Mouse (Mus musculus) midbrain, embryonic 13.5 days (tissue): ENCODE measurements around the gene Anapc16. TPM values are rescaled to one million over a fixed set of nuclear protein-coding genes. Genes with fewer than 3 reads are reported as not detected.

Experiments
- ATAC-seq: fragments of 200-750 bp; cut with Nextera tagmentation; 2 replicates; pipeline ENCODE4 v1.8.0; 2017; ENCODE audit warnings: mild to moderate bottlenecking, moderate TSS enrichment, moderate library complexity
- H3K27ac ChIP-seq: fragments of 300-500 bp; sonication (generic); 2 replicates; pipeline ENCODE4 v1.5.1; 2015; ENCODE audit warnings: inconsistent platforms, mild to moderate bottlenecking, moderate library complexity
- H3K27me3 ChIP-seq: fragments of 300-500 bp; sonication (generic); 2 replicates; pipeline ENCODE4 v1.6.1; 2015; ENCODE audit warnings: mild to moderate bottlenecking, inconsistent platforms
- H3K36me3 ChIP-seq: fragments of 300-500 bp; sonication (generic); 2 replicates; pipeline ENCODE4 v1.6.1; 2015; ENCODE audit warnings: mild to moderate bottlenecking, inconsistent platforms
- H3K4me1 ChIP-seq: fragments of 300-500 bp; sonication (generic); replicated peaks from 2 replicates; pipeline ENCODE4 v1.6.1; 2015; ENCODE audit warnings: inconsistent platforms
- H3K4me2 ChIP-seq: fragments of 300-500 bp; sonication (generic); replicated peaks from 2 replicates; pipeline ENCODE4 v1.6.1; 2015; ENCODE audit warnings: moderate library complexity, mild to moderate bottlenecking, inconsistent platforms
- H3K4me3 ChIP-seq: fragments of 300-500 bp; sonication (generic); replicated peaks from 2 replicates; pipeline ENCODE4 v1.5.1; 2015; ENCODE audit warnings: mild to moderate bottlenecking, inconsistent platforms
- H3K9ac ChIP-seq: fragments of 300-500 bp; sonication (generic); replicated peaks from 2 replicates; pipeline ENCODE4 v1.6.1; 2015; ENCODE audit warnings: mild to moderate bottlenecking, inconsistent platforms
- H3K9me3 ChIP-seq: fragments of 300-500 bp; sonication (generic); 2 replicates; pipeline ENCODE4 v1.6.1; 2016; ENCODE audit warnings: mild to moderate bottlenecking, inconsistent platforms
- WGBS: fragments of 180-500 bp; shearing (Covaris S2); methylation state at CpG from one replicate; pipeline ENCODE4 v1.1.7; 2015; 5-methylcytosine and 5-hydroxymethylcytosine counted together
- polyA plus RNA-seq: library from polyadenylated mRNA; unstranded; fragments of >200 nt; fragmentation: Nextera tagmentation; extraction: Ambion mirVana; gene quantifications from 2 replicates; pipeline ENCODE4 v1.2.1, GENCODE M21; 2015

Gene Anapc16
- polyA plus RNA-seq, result 121 TPM in 2 replicates

DNA sequence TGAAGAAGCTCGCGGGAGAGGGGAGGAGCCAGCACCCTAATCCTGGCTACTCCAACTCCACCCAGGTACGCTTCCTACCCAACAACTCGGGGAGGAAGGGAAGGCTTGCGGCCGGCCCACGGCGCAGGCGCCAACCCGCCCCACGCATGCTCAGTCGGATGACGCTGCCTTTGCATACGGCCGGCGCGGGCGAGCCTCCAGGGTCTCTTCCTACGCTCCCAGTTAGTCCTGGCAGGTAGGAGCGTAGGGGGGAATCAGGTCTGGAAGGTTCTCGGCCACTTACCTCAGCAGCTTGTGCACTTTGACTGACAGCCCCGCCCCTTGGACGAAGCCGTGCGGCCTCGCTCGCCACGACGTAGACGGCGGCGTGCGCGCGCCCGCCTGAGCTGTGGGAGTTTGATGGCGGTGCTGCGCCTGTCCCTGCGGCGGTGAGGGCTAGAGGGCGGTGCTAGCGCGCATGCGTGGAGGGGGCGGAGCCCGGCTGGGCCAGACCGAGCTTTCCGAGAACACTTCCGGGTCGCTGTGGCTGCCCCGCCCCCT is at the start of gene Anapc16, which contains the start of gene Ascc1:
Gene Anapc16, minus strand, starts transcription at position 463 of the 540 bp plus-strand sequence.
Gene Ascc1, plus strand, starts transcription at position 133 of the 540 bp plus-strand sequence.
- Histone ChIP-seq H3K4me2 (peak within 1 kb of the TSS; percentile 65), H3K9ac (peak within 1 kb of the TSS; percentile 70)

GRCm38 (mm10) chr10:60050581-60050980 is 47.6 kb upstream of the Anapc16 start:
- 94% methylated on average over 10 of the region's 10 CpGs for WGBS

More for the DNA sequence above, at the start of gene Anapc16, which contains the start of gene Ascc1:
- H3K4me3 ChIP-seq, result peak within 1 kb of the TSS; percentile 61
- H3K9me3 ChIP-seq, result no peaks in the 10 kb centered on the region
- H3K36me3 ChIP-seq, result peaks cover 14% of the 10 kb centered on the region; the same call in 1 of the 2 replicates
- H3K4me1 ChIP-seq, result peaks cover 22% of the 10 kb centered on the region
- under 1% methylated on average over 51 of the region's 51 CpGs for WGBS
- peak within 1 kb of the TSS; percentile 97 for H3K27ac ChIP-seq
- H3K27me3 ChIP-seq, result no peaks in the 10 kb centered on the region
- peak; percentile 96 for ATAC-seq

DNA sequence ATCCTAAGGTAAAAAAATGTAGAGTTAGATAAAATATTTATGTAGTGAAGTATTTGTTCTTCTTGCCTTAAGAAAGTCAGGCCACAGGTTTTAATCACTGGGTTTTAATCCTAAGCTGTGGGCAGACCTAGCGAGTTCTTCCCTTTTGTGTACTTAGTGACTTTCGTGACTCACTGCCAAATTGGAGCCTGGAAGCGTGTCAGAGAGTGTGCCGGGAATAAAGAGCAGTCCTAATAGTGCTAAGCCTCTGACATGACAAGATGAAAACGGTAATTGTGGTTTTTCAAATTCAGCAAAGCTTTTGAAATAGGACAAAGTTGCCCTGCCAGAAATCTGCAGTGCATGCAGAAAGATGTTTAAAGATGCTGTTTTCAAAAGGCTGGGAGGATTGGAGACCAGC is 43.8 kb upstream of the Anapc16 start:
- no peak overlapping the region for H3K27ac ChIP-seq
- no peak overlapping the region for H3K4me2 ChIP-seq
- 0 out of 2 replicates have a peak, but pooled peaks cover 5% of the 10 kb centered on the region for H3K36me3 ChIP-seq
- no peak for ATAC-seq
- no peak overlapping the region for H3K4me3 ChIP-seq
- H3K9me3 ChIP-seq, result no peaks in the 10 kb centered on the region
- 17% methylated on average over 5 of the region's 5 CpGs for WGBS
- H3K27me3 ChIP-seq, result peaks cover 19% of the 10 kb centered on the region
- no peak overlapping the region for H3K9ac ChIP-seq
- H3K4me1 ChIP-seq, result peaks cover 6% of the 10 kb centered on the region

More at GRCm38 (mm10) chr10:60050581-60050980, 47.6 kb upstream of the Anapc16 start:
- no peak overlapping the region for H3K4me2 ChIP-seq
- no peak overlapping the region for H3K9ac ChIP-seq
- 0 out of 2 replicates have a peak, but pooled peaks cover 5% of the 10 kb centered on the region for H3K36me3 ChIP-seq
- no peak overlapping the region for H3K4me3 ChIP-seq
- no peak for ATAC-seq
- H3K27me3 ChIP-seq, result peaks cover 6% of the 10 kb centered on the region; the same call in 1 of the 2 replicates
- no peak overlapping the region for H3K27ac ChIP-seq
- peaks cover 6% of the 10 kb centered on the region for H3K4me1 ChIP-seq
- no peaks in the 10 kb centered on the region for H3K9me3 ChIP-seq

GRCm38 (mm10) chr10:60042350-60042922 is 39.5 kb upstream of the Anapc16 start:
- Histone ChIP-seq H3K36me3 (no peaks in the 10 kb centered on the region), H3K27me3 (peaks cover 12% of the 10 kb centered on the region), H3K9ac (no peak overlapping the region), H3K4me1 (peaks cover 2% of the 10 kb centered on the region), H3K4me2 (no peak overlapping the region), H3K4me3 (no peak overlapping the region), H3K27ac (no peak overlapping the region), H3K9me3 (no peaks in the 10 kb centered on the region)
- WGBS, result 94% methylated on average over 8 of the region's 8 CpGs
- no peak for ATAC-seq

GRCm38 (mm10) chr10:60035744-60036143 is 32.8 kb upstream of the Anapc16 start:
- 86% methylated on average over 4 of the region's 4 CpGs for WGBS

DNA sequence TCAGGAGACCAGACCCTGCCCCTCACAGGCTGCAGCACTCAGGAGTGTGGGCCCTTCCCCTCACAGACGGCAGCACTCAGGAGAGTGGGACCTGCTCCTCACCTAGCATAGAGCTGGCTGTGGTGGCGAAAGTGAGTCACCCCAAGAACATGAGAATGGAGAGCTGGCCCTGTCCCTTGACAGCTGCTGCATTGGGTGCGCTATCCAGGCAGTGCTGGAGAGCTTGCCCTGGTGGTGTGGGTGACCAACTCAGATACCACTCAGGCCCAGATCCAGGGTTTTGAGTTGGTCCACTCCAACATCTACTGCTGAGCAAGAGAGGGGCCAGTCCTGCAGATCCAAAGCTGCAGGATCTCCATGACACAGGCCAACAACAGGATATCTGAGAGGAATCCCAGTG is 31.7 kb upstream of the Anapc16 start:
- no peak overlapping the region for H3K4me3 ChIP-seq
- no peak overlapping the region for H3K9ac ChIP-seq
- H3K4me1 ChIP-seq, result peaks cover 18% of the 10 kb centered on the region
- 86% methylated on average over 3 of the region's 3 CpGs for WGBS
- H3K27ac ChIP-seq, result no peak overlapping the region
- 0 out of 2 replicates have a peak, but pooled peaks have one; percentile 40 for ATAC-seq
- H3K9me3 ChIP-seq, result no peaks in the 10 kb centered on the region
- no peaks in the 10 kb centered on the region for H3K27me3 ChIP-seq
- H3K4me2 ChIP-seq, result no peak overlapping the region
- no peaks in the 10 kb centered on the region for H3K36me3 ChIP-seq

More at GRCm38 (mm10) chr10:60035744-60036143, 32.8 kb upstream of the Anapc16 start:
- no peaks in the 10 kb centered on the region for H3K36me3 ChIP-seq
- H3K4me2 ChIP-seq, result no peak overlapping the region
- H3K4me3 ChIP-seq, result no peak overlapping the region
- H3K27me3 ChIP-seq, result no peaks in the 10 kb centered on the region
- no peak for ATAC-seq
- peaks cover 18% of the 10 kb centered on the region for H3K4me1 ChIP-seq
- no peak overlapping the region for H3K9ac ChIP-seq
- H3K9me3 ChIP-seq, result no peaks in the 10 kb centered on the region
- H3K27ac ChIP-seq, result no peak overlapping the region

DNA sequence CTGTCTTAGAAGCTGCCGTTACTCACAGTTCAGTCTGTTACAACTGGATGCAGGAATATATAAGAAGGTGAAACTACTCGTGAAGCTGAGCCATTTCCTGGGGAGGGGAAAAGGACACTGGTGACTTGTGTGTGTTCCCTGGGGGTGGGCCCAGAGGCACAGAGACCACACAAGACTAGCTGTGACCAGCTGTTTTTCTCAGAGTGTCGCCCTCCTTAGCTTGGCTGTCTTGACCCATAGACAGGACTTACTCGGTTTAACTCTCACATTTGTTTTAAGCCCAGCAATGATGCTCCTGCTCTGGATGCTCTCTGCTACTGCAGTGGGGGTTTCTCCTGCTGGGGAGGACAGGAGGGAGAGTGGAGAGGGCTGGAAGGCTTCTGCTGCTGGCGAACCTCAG is 30.1 kb upstream of the Anapc16 start:
- ATAC-seq, result no peak
- Histone ChIP-seq H3K27ac (peak overlapping the region; percentile 51; the same call in 1 of the 2 replicates), H3K4me3 (no peak overlapping the region), H3K9me3 (no peaks in the 10 kb centered on the region), H3K9ac (no peak overlapping the region), H3K36me3 (no peaks in the 10 kb centered on the region), H3K4me2 (no peak overlapping the region), H3K27me3 (no peaks in the 10 kb centered on the region), H3K4me1 (peaks cover 18% of the 10 kb centered on the region)
- 38% methylated on average over 5 of the region's 5 CpGs for WGBS

DNA sequence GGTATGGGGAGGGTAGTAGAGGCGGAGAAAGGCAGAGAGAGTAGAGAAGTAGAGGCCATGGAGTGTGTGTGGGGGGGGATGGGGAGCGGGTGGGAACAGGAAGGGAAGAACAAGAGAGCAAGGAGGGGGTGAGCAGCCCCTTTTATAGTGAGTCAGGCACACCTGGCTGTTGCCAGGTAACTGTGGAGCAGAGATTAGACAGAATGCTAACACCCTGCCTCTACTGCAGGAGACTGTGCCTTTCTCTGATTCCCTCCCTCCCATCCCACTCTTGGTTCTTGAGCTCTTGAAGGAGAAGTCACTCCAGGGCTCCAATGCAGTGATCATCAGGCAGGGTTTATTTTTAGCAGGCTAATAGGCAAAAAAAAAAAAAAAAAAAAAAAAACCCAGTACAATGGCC is 29.7 kb upstream of the Anapc16 start:
- peaks cover 22% of the 10 kb centered on the region for H3K4me1 ChIP-seq
- H3K4me2 ChIP-seq, result no peak overlapping the region
- peak overlapping the region; percentile 17; the same call in 1 of the 2 replicates for H3K27ac ChIP-seq
- peak; percentile 49 for ATAC-seq
- H3K9ac ChIP-seq, result no peak overlapping the region
- H3K9me3 ChIP-seq, result no peaks in the 10 kb centered on the region
- 51% methylated on average over 2 of the region's 2 CpGs for WGBS
- no peak overlapping the region for H3K4me3 ChIP-seq
- no peaks in the 10 kb centered on the region for H3K36me3 ChIP-seq
- H3K27me3 ChIP-seq, result no peaks in the 10 kb centered on the region

- H3K9ac ChIP-seq, result 0 out of 2 replicates have a peak overlapping the region, but pooled peaks have one; percentile 12
- no peak overlapping the region for H3K4me3 ChIP-seq
- H3K4me2 ChIP-seq, result 0 out of 2 replicates have a peak overlapping the region, but pooled peaks have one; percentile 5
- H3K27ac ChIP-seq, result 0 out of 2 replicates have a peak overlapping the region, but pooled peaks have one; percentile 17
- WGBS, result 19% methylated on average over 2 of the region's 2 CpGs
- H3K4me1 ChIP-seq, result peaks cover 27% of the 10 kb centered on the region
- no peaks in the 10 kb centered on the region for H3K36me3 ChIP-seq
- H3K27me3 ChIP-seq, result no peaks in the 10 kb centered on the region
- ATAC-seq, result peak; percentile 77
- no peaks in the 10 kb centered on the region for H3K9me3 ChIP-seq
Observed at GRCm38 (mm10) chr10:60031985-60032384, 29.1 kb upstream of the Anapc16 start.

GRCm38 (mm10) chr10:60031562-60031961 is 28.6 kb upstream of the Anapc16 start:
- H3K4me1 ChIP-seq, result peaks cover 31% of the 10 kb centered on the region
- no peaks in the 10 kb centered on the region for H3K9me3 ChIP-seq
- 0 out of 2 replicates have a peak overlapping the region, but pooled peaks have one; percentile 6 for H3K27ac ChIP-seq
- H3K4me2 ChIP-seq, result no peak overlapping the region
- no peak overlapping the region for H3K4me3 ChIP-seq
- H3K36me3 ChIP-seq, result no peaks in the 10 kb centered on the region
- peak; percentile 14; the same call in 1 of the 2 replicates for ATAC-seq
- H3K9ac ChIP-seq, result no peak overlapping the region
- H3K27me3 ChIP-seq, result no peaks in the 10 kb centered on the region
- 77% methylated on average over 8 of the region's 8 CpGs for WGBS

GRCm38 (mm10) chr10:60029387-60029786 is 26.5 kb upstream of the Anapc16 start:
- H3K4me1 ChIP-seq, result peaks cover 38% of the 10 kb centered on the region
- no peak overlapping the region for H3K27ac ChIP-seq
- no peak overlapping the region for H3K4me2 ChIP-seq
- ATAC-seq, result no peak
- H3K4me3 ChIP-seq, result no peak overlapping the region
- no peak overlapping the region for H3K9ac ChIP-seq
- H3K27me3 ChIP-seq, result no peaks in the 10 kb centered on the region
- WGBS, result 83% methylated on average over 4 of the region's 4 CpGs
- H3K9me3 ChIP-seq, result no peaks in the 10 kb centered on the region
- H3K36me3 ChIP-seq, result no peaks in the 10 kb centered on the region

DNA sequence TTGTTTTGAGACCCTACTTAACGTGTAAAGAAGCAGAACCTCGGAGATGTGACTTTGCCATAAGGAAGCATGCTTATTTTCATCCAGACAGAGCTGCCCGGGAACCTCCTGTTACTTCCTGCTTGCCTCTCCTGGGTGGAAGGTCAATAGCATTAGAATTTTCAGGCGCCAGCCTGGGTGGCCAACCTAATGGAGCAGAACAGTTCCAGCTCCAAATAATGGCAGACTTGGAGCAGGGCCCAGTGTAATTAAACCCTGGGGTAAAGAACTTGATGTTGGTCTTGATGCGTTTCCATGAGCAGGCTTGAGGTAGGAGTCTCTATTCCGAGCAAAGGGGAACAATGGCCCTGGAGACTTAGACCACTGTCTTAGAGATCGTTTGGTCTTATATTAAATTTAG is 26.0 kb upstream of the Anapc16 start:
- 62% methylated on average over 7 of the region's 7 CpGs for WGBS
- Histone ChIP-seq H3K9ac (no peak overlapping the region), H3K9me3 (no peaks in the 10 kb centered on the region), H3K4me1 (peaks cover 38% of the 10 kb centered on the region), H3K27ac (no peak overlapping the region), H3K36me3 (no peaks in the 10 kb centered on the region), H3K27me3 (no peaks in the 10 kb centered on the region), H3K4me3 (no peak overlapping the region), H3K4me2 (no peak overlapping the region)
- ATAC-seq, result no peak
